Mouse (Mus musculus) frontal cortex, postnatal 25 days (tissue): ENCODE results near the gene D430041D05Rik.

Experiments used
- DNase-seq, 2 experiments: peaks; one replicate each; pipeline ENCODE4 v3.0.0; 2022; ENCODE audit warnings: low spot score in 2 of 2

The D430041D05Rik gene

DNA sequence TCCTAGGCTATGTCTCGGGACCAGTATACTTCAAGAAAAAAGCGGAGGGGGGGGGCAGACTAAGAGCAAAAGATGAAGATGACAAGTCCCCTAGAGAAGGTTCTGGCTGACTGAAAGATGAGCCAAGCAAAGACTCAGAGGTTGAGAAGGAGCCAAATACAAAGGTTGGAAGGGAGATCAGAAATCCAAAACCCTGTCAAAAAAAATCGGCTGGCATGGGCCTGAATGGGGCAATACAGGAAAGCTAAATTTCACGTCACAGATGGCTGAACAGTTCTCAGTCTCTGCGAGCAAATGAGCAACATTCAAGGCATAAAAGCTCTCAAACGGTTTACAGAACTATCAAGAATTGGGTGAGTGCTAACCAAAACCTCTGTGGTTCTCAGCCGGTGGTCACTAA lies 2.5 kb downstream of the D430041D05Rik start:
- DNase-seq: no peak

DNA sequence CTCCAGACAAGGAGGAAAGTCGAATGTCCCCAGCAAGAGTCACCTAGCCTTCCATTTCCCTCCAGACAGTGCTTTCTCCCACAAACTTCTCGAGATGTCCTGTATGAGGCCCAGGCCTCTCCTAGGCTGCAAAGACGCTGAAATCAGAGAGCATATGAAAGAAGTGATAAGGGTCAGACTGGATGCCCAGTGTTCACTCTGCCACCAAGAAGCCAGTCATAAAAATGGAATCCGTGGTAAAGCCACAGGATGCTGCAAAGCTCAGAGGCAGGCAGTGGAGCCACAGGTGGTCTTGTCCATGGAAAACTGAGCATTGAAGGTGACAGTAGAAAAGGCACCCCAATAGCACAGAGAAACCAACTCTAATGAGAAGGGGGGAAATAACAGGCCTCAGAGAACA lies 2.9 kb downstream of the D430041D05Rik start:
- no peak for DNase-seq

- no peak for DNase-seq
These were observed 6.8 kb downstream of the D430041D05Rik start for GRCm38 (mm10) chr2:104404036-104404435.

GRCm38 (mm10) chr2:104398651-104399290 lies 12.0 kb downstream of the D430041D05Rik start:
- no peak for DNase-seq

DNA sequence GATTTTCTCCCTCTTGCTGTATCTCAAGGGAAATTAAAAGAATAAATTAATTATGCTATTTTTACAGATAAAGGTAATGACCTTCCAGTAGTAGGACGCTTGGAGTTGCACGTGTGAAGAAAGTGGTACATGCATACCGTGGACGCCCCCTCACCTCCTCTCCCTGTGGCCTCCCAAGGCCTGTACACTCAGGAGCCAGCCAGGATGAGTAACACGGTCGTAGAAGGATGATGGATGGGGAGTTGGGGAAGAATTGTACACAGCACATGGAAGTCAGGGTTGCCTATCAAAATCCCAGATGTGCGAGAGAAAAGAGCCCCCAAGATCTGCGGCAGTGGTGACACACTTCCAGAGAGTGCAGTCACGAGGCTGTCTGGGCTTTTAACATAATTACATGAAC lies 14.9 kb downstream of the D430041D05Rik start:
- DNase-seq: no peak

DNA sequence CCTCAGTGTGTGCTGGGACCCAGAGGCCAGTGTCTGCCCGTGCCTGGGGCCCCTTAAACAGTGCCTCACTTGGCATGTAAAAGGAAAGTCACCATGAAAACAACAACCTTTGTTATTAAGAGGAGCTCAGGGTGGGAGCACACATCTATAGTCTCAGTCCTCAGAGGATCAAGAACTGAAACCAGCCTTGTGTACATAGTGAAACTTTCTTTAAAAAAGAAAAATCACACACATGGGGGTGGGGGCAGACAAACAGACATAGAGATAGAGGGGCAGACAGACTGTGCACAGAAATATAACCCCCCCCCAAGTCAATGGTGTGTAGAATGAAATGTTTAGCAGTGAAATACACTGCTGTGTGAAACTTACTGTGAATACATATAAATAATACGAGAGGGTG lies 16.0 kb downstream of the D430041D05Rik start:
- DNase-seq: no peak

DNA sequence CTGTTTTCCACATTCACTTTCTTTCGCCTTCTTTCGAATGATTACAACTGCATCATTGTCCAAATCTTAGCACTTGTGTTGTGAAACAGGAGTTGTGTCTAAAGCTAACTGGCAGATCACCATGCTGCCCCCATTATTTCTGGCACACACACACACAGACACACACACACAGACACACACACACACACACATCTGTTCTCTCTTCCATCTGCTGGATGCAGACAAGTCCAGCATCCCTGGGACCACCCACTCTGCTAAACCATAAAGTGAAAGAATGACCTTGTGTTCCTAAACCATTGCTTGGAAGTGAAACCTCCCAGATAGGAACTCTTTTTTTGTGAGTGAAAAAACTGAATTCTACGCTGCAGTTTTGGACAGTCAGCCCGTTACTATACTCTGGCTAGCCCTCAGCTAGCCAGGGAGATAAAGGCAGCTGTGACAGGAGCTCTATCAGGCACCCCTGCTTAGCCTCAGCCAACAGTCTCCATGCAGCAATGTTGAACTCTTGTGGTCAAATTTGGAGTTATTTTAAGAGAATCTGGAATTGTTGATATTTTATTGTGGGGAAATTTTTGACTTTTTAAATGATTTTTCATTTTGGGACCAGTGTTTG lies 18.0 kb downstream of the D430041D05Rik start:
- DNase-seq: no peak

DNA sequence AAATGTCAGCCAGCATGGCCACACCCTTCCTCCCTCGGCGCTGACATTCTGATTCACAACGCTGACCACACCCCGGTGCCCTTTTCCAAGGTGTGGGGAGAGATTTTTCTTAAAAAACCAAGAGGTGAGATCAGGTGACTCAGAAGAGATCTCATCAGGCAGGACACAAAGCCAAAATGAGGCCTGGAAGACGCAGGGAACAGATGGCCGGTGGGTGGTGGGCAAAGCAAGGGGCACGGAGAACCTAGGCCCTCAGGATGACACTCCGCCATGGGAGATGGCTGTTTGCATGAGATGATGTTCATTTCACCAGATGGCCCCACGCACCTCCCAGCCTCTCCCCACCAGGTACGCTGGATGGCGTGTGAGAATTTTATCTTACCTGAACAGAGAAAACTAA lies 21.6 kb downstream of the D430041D05Rik start:
- no peak for DNase-seq

DNA sequence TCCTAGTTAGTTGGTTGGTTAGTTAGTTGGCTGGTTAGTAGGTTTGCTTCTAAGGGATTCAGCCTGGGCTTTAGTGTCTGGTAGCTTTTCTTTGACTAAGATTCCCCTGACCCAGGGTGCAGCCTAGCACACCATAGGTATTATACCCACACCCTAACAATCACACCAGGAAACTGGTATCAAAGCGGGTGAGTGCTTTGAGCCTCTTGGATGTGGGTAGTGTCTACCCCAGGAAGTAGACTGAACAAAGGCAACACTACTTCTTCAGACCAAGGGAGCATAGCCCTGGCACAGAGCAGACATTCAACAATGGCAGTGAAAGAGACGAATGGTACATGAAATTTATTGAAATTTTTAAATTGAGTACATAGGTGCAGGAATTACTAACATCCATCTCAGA lies 24.9 kb downstream of the D430041D05Rik start:
- DNase-seq: no peak

- DNase-seq: no peak
These were observed 27.2 kb downstream of the D430041D05Rik start for GRCm38 (mm10) chr2:104383589-104383988.

- DNase-seq: no peak
These were observed 28.0 kb downstream of the D430041D05Rik start for GRCm38 (mm10) chr2:104382813-104383212.

- DNase-seq: no peak
These were observed 31.5 kb downstream of the D430041D05Rik start for GRCm38 (mm10) chr2:104379304-104379703.

- DNase-seq: no peak
These were observed 32.0 kb downstream of the D430041D05Rik start for GRCm38 (mm10) chr2:104378791-104379190.

DNA sequence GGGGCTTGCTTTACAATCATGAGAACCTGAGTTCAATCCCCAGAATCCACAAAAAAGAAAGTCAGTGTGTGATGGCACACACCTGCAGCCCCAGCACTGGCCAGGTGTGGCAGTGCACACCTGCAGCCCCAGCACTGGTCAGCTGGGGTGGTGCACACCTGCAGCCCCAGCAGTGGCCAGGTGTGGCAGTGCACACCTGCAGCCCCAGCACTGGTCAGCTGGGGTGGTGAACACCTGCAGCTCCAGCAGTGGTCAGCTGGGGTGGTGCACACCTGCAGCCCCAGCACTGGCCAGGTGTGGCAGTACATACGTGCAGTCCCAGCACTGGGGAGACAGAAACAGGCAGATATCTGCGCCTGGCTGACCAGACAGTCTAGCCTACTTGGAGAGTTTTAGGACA lies 32.8 kb downstream of the D430041D05Rik start:
- no peak for DNase-seq

DNA sequence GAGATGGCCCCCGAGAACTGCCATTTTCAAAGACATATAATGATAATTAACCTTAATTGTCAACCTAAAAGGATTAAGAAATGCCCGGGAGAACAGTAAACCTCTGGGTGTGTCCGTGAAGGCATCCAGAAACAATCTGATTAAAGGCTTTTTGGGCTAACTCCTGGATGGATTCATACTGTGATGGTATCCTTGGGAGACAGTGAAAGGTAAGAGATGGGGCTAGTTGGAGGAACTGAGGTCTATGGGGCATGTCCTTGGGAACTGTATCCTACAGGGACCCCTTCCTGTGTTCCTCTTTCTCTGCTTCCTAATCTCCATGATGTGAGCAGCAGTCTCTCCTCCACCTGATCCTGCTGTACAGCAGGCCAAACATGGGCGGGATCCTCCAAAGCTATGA lies 38.7 kb downstream of the D430041D05Rik start:
- no peak for DNase-seq

GRCm38 (mm10) chr2:104371606-104372130 lies 39.1 kb downstream of the D430041D05Rik start:
- DNase-seq: no peak

GRCm38 (mm10) chr2:104367836-104368298 lies 42.9 kb downstream of the D430041D05Rik start:
- no peak for DNase-seq

GRCm38 (mm10) chr2:104367291-104367690 lies 43.5 kb downstream of the D430041D05Rik start:
- no peak for DNase-seq

DNA sequence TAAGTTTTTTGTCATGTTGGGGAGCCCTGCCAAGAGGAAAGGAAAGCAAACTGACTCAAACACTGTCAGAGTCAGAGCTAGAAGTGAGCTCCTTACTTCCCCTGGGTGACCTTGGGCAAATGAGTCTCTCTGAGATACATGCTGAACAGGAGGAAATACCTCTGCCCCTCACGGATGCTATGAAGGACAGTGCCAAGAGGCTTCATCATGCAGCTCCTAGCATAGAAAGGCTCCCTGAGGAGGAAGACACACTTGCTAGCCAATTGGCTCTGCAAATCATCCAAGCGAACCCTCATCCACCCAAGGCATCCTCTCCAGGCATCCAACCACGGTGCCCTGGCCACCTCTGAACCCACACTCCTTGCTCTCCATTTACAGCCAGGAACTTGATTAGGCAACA lies 51.5 kb downstream of the D430041D05Rik start:
- no peak for DNase-seq

GRCm38 (mm10) chr2:104358881-104359280 lies 51.9 kb downstream of the D430041D05Rik start:
- no peak for DNase-seq

DNA sequence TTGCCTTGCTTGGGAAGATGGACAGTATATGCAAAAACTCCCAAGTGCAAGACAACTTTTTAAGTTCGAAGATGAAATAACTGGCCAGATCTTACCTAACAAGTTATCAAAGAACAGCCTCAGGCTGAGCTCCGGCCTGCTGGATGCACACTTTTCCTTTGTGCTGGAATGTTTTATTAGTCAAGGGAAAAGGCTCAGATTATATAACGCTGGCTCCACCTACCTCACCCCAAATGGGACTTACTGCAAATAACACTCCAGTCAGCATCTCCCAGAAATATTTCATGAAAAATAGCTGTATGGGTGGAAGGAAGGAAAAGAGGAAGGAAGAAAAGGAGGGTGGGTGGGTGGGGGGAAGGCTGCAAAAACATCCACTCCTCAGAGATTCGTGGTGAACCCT lies 54.3 kb downstream of the D430041D05Rik start:
- DNase-seq: no peak

- DNase-seq: no peak
These were observed 56.7 kb downstream of the D430041D05Rik start for GRCm38 (mm10) chr2:104354117-104354516.

DNA sequence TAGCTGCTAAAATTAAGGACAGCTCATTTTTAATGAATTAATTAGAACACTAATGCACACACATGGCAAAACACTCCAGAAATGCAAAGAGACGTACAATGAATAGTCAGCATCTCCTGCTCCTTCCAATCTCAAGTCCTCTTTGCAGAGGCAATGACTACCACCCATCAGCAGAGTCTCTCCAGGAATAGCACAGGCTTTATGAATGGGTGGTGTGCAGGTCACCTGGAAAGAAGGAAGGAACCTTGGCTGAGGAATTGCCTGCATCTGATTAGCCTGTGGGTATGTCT lies 58.7 kb downstream of the D430041D05Rik start:
- no peak for DNase-seq
